Mouse (Mus musculus) ovary, adult 18-20 months (tissue): ENCODE results near the gene Atg4c.

Source experiments
- DNase-seq: peaks from one replicate; pipeline ENCODE4 v3.0.0; 2022; ENCODE audit warnings: low spot score, mixed read lengths

The Atg4c gene

DNA sequence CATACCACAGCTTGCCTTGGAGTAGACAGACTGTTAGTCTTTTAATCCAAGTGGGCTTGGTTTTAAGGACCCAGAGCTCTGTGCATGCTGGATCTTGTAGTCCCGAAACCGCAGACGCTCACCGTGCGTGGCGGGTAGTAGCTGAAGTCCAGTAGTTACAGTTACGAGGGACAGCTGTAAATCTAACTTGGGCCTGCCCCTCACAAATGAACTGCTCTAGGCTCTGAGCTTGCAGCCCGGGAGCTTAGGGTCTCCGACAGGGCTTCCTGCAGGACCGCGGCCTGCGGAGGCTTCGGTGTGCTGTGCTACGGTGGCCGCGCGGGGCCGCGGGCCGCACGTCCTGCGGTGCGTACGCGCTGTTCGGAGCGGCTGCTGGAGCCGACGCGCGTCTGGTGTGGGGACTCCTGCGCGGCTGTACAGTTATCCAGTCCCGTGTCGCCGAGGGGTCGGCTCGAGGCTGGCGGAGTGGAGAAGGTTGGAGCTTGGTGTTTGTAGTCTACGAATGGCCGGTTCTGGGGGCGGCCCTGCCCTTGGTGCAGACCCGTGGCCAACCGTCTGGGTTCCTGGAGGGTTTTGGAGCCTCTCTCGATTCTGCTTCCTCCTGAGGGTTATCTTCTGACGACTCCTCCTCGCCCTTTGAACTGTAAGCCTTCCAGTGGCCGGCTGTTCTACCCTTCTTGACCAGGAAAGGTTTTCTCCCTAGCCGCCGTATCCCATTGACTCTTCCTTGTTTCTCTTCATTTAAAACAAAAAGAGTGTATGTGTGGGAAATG, at the start of gene Atg4c:
Atg4c (plus strand) TSS at position 125 of the 773 bp plus-strand sequence.
- DNase-seq = peak; percentile 68

DNA sequence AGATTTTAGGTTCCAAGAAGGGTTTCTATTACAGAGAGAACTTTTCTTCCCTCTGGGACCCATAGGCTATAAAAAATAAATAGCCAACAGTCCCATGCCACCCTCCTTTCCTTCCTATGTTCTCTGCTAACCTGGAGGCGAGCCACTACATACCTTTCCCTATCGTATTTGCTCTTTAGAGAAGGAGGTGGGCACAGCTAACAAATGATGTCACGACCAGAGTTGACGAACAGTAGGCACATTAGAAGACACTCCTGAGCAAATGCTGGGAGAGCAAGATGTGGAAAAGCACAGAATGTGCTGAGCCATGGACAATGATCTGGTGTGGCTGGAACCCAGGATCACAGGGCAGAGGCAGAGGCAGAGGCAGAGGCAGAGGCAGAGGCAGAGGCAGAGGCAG, 42.3 kb upstream of the Atg4c start:
- DNase-seq = no peak

DNA sequence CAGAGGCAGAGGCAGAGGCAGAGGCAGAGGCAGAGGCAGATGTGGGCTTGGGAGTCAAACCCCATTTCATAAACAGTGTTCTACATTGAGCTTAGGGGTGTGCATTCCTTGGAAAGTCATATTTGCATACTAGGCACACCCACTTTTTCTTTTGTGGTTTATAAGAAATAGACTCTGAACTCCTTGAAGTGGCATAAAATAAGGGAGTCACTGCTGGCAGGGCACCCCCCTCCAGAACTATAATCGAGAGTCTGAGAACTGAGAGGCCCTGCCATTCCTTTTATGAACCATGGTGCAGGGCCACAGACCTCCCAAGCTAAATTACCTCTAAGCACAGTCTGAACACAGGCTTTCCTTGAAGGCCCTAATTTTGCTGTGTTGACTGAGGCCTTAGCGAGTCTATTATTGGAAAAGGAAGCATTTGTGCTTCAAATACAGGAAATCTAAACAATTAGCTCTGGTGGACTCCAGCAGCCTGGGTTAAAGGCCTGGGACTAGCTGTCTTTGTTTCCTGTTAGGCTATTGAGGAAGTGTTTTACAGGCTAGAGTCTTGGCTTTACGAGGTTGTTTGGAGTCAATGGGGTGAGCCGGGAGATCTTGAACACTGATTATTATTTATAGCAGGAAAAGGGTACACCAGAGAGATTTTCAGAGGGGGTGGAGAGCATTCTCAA, 41.7 kb upstream of the Atg4c start:
- DNase-seq = no peak

DNA sequence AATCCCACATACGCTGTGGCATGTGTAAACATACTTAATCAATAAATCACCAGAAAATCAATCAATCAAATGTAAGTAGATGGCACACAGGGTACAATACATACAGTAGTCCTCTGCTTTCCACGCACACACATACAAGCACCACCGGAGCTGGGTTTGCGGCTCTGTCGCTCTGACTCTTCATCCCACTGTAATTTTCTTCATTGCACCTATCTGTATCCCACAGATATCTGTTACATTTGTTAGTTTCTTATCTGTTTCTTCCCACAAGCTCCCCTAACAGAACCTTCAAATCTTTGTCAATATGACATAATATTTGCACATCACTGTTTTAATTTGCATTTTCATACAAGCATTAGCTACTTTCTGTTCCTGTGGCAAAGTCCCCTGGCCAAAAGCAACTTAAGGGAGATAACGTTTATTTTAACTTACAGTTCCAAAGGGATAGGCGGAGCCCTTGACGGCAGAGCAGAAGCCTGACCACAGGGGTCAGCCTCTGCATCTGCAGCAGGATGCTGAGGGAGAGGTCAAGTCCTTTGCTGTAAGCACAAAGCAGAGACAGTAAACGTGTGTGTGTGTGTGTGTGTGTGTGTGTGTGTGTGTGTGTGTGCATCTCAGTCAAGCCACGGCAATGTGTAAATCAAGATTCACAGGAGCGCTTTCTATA, 37.0 kb upstream of the Atg4c start:
- no peak for DNase-seq

DNA sequence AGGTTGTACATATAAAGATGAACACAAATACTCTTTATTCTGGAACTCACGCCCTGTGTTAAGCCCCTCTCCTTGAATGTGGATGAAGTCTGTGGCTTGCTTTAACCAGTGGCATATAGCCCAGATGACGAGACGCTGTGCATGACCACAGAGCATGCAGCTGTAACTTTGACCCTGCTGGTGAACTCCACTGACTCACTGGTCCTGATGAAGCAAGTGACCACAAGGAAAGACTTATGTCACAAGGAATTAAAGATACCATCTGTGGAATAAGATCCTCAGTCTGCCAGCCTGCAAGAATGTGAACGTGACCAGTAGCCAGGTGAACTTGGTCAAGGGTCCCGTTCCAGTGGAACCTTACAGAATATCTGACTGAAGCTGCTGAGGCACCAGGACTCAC, 35.2 kb upstream of the Atg4c start:
- no peak for DNase-seq

DNA sequence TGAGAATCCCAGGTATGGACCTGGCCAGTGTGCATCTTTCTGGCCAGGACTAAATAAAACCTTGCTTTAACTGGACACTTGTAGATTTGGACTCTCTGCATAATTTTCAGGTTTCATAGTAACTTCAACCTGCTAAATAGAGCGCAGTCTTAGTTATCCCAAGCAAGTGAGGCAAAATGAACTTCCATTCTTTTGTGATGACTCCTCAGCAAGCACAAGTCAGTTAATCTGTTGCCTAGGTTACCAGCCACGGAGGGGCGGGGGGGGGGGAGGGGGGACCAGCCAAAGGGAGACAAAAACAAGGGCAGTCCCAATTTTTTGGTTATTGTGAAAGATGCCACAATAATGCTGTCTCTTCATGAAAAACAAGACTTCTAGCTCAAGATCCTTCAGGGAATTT, 33.3 kb upstream of the Atg4c start:
- no peak for DNase-seq

DNA sequence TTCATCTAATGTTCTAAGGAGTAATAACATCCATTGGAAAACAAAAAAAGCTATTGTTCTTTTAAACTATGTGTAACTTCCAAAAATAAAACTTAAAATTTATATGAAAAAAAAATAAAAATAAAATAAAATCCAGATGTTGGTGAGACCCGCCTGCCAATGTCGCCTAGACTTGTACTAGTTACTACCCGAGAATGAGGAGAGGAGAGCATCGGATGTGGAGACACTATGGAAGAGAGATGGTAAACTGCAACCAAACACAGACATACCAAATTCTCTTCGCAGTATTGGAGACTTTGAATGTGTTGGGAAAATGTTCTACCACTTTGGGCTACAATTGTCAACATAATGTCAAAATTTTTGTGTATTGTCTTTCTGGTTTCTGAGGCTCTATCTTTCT, 32.8 kb upstream of the Atg4c start:
- DNase-seq = no peak

DNA sequence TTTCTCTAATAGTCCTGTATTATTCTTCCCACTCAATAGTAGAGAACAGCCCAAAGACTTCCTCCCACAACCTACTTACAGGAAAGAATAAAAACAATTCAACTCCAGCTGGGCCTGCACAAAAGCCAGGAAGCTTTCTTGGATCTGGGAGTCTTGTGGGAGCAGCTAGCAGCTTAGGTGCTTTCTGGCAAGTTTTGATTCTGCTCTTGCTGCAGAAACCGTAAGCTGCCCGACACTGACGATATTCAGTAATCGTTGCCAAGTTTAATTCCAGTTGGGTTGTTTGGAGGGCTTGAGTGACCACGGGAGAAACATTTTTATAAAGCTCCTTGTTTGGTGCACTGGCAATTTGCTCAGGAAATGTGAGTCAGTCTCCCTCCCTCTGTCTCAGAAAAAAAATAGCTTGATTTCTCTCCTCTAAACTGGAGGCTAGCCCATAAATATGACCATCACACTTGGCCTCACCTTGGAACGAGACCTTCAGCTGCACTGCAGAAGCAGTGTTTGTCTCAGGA, 32.2 kb upstream of the Atg4c start:
- DNase-seq = peak; percentile 49

DNA sequence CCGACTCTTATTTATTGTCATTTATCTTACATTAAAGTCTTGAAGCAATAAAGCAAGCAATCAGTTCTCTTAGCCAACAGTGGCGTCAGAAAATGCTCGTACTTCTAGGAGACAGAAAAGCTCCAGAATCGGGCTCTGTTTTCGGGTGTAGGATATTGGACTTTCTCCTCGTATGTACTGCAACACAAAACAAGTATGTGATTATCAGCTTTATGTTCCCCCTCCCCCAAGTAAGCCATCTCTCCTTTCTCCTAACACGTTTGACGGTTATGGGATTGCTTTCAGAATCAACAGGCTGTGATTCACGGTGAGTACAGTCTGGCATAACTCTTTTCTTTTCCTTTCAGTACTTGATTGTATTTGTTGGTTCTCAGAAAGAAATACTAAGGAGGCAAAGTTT, 30.7 kb upstream of the Atg4c start:
- DNase-seq = no peak

DNA sequence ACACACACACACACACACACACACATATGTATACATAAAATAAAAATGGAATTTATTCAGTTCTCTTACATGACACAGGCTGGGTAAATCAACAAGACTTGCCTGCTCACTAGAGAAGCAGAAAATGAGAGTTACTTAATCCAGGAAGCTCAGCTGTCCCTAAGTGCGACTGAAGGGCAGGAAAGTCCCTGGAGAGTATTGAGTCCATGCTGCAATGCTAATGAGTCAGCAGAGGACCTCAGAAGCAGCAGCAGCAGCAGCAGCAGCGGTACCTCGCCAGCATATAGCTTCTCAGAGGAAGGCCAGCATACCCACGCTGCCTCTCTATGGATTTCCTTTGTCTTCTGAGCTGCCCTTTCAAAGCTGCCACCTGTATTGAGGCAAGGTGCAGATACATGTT, 30.2 kb upstream of the Atg4c start:
- DNase-seq = no peak

DNA sequence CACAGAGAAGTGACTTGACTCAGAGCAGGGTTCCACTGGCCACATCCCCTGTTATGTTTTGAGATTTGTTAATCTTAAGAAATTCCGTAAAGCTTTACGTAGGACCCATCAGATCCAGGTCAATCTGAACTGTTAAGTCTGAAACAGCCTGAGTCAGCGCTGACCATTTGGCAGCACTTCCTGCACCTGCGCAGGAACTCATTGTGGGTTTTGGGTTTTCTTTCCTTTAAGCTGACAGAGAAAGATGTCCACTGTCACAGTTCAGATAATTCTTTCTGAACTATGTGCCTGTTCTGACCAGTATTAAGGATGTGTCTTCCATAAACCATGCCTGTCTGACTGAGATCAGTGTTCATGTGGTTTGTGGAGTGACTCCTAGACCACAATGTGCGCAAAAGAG, 24.9 kb upstream of the Atg4c start:
- no peak for DNase-seq

DNA sequence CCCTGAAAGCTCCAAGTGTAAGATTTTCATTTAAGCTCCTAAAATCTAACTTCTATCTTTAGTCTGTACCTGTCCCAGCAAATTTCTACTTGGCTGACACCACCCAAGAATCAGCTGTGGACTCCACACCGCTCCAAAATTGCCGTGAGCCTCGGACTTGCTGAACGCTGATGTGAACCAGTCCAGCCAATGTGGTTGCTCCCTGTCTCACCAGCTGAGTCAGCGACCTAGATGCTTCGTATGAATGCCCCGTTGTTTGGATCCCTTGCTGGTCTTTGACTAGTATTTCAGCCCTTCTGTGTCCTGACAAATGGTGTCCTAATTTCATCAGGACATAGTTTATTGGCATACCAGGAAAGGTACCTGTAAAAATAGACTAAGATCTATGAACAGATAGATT, 19.5 kb upstream of the Atg4c start:
- DNase-seq = no peak

DNA sequence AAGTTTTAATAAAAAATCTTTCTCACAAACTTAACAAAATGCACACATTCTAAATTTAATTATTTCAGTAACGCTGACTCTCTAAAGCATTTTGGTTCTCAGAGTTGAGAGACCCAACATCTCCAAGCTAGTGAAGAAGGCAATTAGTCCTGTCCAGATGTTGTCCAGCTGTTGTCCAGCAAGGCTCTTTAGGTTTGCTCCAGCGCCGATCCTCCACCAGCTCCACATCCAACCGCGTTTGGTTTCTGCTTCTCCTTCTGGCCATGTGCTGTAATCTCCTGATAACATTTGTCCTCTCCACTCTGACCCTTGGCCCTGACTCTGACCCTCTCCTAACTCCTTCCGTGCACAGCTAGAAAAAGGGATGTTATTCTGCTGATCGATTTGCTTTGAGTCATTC, 16.9 kb upstream of the Atg4c start:
- no peak for DNase-seq

DNA sequence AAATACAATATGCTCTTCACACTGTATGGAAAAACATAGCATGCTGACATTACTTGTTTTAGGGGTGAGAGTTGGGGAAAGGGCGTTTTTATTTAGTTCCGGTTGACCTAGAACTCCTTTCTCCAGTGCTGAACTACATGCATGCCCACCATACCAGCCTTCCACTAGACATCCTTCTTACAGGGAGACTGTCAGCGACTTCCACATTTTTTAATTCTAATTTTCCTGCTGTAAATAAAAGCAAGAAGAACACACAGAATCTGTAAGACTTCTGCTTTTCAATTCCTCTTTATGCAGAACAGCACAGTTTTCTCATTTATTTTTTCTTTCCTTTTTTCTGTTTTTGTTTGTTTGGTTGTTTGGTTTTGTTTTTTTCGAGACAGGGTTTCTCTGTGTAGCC, 16.5 kb upstream of the Atg4c start:
- DNase-seq = no peak

DNA sequence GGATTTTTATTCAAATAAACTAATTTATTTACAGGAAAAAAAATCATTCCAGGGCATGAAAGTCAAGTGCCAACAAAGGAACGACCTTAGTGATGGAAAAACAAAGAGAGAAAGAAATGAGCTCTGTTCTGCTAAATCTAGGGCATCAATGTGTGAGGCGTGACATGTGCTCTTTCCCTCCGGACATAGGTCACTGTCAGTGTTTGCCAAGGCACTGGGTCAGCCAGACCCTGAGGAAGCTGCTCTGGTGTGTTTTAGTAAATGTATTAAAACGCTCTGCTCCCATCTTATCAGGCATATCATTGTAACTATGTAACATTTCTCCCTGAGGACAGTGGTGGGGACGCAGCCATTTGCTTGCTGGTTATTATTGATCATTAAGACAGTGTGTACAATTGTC, 14.9 kb upstream of the Atg4c start:
- DNase-seq = no peak

DNA sequence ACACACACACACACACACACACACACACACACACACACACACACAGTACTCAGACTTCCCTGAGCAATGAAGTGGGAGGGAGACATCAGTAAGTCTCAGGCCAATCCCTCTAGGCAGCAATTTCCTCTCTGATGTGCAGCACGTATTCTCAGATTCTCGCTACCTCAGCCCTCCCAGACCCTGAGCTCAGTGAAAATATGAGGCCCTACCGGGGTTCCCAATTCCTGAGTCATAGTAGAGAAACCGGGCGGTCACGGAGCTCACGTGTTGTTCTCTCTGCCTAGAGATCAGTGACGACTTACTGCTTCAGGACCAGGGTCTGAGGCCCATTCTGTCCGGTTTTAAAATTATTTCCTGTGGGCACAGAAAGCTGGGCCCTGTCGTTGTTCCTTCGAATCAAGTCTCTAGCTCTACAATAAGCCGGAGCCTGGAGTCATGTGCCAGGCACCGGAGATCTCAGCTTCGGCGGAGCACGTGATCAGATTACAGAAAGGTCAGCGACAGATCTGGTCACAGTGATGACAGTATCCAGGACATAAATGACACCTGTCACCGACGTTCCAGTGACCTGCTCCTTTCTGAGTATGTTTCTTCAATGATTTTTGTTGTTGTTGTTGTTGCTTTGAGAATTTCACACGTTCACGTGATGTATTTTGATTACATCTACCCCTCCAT, 14.2 kb upstream of the Atg4c start:
- no peak for DNase-seq

DNA sequence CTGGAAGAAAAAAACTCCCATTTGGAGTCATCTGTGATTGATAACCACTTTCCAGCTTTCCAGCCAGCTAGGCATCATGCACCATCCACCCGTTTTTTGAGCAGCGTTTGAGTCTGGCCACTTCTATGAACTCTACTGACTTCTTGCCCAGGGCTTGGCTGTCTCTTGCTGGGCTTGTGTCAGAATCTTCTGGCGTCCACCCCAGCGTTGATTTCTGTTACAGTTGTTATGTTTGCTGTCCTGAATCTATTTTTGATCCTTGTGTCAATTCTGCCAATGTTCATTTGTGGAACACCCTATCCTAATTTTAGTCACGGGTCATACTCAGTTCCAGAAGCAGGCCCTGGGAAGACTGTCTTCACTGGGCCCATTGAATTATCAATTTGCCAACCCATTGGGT, 12.8 kb upstream of the Atg4c start:
- DNase-seq = no peak

DNA sequence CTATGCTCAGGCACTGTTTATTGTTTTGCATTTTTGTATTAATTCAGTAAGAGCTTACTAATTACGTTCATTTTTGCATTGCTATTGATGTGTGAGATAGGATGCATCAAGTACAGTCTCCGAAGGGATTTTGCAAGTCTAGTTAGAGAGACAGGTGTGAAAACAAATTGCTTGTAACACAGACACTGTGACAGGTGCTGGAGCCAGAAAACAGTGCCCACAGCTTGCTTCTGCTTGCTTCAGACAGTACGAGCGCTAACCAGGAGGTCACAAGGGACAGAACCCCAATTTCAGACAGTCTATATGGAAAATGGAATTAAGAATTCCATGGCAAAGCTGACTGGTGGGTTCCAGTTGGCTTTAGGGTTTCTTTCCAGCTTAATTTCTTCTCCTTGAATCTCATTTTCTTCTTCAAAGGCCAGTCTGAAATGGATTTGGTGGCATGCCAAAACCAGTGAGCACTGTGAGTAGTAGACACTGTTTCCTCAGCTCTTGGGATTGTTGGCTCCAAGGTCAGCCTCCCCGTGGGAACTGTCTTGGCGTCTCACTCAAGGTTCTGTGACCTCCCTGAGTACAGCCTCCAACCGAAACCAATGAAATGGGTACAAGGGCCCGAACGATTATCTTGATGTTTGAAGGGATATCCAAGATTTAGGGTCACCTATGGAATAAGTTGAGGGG, 11.9 kb upstream of the Atg4c start:
- DNase-seq = peak; percentile 48

DNA sequence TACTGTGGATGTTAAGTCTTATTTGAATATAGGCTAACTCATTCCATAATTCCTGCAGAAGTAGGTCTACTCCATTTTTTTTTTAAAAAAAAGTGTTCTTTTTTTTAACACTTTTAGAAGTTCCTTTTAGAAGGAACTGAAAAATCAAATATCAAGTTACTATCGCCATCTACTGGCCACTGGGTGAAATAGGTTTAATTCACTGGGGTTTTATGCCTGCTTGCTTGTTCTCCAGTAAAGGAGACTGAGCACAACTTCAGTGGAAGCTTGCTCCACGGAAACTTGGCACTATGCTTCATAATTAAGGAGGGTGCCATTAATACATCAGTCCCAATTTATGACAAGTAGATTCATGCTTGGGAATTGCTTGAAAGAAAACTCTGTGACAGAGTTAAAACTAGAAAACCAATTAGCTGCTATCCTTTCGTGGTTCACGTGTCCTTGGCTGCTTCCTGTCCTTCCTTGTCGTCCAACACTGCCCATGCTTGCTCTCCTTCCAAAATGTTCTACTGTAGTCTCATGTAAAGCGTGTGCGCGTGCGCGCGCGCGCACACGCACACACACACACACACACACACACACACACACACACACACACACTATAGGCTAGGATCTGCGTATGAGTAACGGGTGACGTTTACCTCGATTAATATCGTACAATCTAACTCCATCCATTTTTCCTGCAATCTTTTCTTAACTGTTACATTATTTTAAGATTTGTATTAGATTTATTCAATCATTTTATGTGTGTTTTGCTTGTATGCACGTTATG, 10.9 kb upstream of the Atg4c start:
- DNase-seq = no peak

DNA sequence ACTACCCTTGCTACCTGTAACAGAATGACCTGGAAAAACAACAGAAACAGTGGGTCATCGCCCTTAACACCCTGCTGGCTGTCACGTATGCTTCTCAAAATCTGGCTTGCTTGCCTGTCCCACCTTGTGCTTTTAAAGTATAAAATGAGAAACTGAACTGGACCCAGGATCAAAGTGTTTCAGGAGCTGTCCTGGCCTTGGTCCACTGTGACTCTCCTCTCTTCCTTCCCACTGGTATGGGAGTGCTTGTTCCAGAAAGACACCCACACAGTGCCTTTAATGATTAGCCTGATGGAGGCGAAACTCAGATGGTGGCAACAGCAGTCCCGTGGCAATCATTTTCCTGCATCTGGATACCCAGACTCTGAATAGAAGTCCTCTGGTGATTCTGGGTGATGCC, 9.1 kb upstream of the Atg4c start:
- no peak for DNase-seq

DNA sequence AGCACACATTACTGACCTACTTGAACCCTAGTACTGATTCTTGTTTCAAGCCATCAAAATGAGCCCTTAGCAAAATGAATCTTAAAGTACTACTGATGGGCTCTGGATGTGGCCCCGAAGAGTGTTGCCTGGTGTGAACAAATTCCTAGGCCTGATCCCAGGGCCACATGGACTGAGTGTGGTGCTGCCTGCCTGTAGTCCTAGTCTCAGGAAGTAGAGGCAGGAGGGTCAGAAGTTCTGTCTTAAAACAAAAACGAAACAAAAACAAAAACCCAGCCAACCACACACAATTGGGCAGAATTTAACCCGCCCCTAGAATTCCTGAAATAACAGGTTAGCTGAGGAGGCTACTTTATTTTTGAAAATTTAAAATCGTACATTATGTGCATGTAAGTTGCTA, 8.4 kb upstream of the Atg4c start:
- no peak for DNase-seq
